Mouse (Mus musculus): ENCODE measurements around the gene Olfr432.
"Not testable (repeated sequence)": the region's sequence is repeated elsewhere in the genome, so short reads cannot be mapped to it uniquely, and the experiment has no call there.

Olfr432 gene

DNA sequence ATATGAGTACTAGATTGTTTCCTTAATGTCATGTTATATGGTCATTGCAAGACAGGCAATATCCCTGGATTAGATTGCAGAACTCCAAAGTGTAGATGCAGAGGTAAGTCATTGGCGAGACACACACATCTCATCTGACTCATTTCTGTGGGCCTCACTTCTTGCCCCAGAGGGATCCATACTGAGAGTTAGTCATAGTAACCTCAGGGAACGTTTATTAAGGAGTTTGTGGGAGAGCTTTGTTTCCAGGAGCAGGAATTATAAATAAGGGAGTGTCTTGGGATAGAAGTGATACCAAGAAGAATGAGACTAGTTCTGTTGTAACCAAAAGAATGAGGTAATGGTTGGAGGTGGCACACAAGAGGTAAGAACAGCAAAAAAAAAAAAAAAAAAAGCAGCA is at the start of gene Olfr432:
Gene Olfr432, plus strand, starts transcription at position 313 of the 400 bp plus-strand sequence.
- in situ Hi-C loops (cut with MboI, MseI): no loop called here

DNA sequence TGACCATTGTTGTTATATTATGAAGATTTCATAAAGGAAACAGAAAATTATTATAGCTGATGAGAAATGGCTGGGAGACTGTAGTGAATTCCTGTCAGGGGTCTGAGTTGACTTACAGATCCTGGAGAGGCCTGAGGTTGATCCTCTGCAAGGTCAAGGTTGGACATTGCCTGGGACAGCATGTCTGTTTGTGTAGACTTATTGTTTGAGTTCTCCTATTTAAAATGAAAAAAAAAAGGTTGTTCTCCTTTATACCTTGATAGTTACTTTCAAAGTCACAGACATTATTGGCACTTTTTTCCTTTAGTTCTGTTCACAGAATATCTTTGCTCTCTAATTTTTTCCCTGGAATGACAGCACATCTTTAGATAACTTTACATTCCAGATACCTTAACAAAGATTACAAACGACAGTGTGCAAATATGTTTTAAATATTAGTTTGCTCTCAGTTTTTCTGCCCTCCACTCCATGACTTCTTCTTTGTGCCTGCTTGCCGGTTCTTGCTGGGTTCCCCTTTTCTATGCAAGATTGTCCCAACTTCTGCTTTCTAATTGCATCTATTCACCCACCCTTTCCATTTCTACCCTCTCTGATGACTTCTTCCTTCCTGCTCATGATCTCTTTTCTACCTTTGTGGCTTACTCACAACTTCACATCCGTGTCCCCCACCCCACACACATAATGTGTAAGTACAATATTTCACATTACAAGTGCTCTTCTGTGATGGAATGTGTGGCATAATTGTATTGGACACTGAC is 44.5 kb upstream of the Olfr432 start:
- in situ Hi-C loops (cut with MboI, MseI): loop anchor here (5.0 kb wide), 1 partner anchor 112 kb away; no protein-coding TSS in a partner anchor

DNA sequence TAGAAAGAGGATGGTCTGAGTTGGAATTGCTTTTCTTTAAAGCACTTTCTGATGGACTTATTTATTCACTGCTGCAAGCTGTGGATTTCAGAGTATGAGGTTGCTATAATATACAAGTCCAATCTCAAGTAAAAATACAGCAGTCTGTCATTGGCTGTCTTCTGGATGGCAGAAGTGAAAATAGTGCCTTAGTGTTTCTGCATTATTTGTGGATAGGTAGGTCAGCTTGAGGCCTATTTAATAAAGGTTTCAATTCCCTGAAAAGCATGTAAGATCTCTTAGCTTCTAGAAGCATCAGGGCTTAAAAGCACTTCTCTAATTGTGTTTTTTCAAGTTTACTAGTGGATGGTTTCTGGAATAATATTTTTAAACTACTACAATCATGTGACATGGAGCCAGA is 42.0 kb upstream of the Olfr432 start:
- in situ Hi-C loops (cut with MboI, MseI): loop anchor here (5.0 kb wide), 1 partner anchor 115 kb away; no protein-coding TSS in a partner anchor

DNA sequence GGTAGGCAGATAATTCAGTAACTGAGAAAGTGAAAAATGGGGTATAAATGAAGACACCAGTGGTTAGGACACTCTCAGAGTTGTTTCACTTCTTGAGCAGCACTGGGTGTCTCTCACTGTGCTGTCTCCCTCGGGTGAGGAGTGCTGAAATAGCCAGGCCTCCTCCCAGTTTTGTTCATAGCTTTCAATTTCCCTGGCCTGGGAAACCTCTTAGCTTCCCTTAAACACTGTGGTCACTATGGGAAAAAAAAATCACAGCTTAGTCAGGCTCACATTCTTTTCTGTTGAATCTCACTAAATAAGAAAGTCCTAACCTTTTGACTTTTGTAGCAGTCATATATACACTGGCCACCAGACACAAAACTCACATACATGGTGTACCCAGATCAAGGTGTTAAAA is 17.3 kb upstream of the Olfr432 start, which contains the start of gene Ifi205:
Gene Ifi205, minus strand, starts transcription at position 113 of the 400 bp plus-strand sequence.
- in situ Hi-C loops (cut with MboI, MseI): no loop called here

DNA sequence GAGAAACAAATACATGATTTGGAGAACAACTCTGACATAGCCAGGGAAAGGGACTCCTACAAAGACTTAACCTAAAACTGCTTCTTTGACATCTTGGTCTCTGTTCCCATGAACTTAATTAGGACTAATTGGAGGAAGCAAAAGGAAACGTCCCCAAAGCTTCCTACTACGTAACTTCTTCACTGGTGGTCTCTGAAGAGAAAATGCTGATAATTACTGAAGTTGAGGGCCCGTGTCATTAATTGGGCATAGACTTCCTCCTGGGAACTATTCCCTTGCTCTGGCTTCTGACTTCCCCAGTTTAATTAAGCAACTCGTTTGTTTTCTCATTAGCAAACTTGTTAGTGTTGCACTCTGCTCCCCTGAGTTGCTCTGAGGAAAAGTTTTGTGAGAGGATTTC is 13.2 kb upstream of the Olfr432 start:
- in situ Hi-C loops (cut with MboI, MseI): no loop called here

DNA sequence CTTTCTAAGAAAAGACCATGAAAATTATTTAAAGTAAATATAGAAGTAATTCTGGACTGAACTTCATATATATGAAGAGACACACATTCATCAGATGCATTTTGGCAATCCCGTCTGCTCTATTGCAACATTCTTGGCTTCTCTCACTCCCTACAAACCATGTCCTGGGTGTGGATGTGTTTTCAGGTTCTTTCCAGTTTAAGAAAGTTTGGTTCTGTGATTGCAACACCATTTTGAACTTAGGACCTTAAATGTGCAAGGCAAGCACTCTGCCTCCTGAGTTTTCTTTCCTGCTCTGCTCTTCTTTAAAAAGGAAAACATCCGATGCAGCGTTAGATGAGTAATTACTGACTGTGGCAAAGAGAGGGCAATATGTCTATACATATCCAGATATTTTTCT is 10.5 kb upstream of the Olfr432 start:
- in situ Hi-C loops (cut with MboI, MseI): no loop called here

DNA sequence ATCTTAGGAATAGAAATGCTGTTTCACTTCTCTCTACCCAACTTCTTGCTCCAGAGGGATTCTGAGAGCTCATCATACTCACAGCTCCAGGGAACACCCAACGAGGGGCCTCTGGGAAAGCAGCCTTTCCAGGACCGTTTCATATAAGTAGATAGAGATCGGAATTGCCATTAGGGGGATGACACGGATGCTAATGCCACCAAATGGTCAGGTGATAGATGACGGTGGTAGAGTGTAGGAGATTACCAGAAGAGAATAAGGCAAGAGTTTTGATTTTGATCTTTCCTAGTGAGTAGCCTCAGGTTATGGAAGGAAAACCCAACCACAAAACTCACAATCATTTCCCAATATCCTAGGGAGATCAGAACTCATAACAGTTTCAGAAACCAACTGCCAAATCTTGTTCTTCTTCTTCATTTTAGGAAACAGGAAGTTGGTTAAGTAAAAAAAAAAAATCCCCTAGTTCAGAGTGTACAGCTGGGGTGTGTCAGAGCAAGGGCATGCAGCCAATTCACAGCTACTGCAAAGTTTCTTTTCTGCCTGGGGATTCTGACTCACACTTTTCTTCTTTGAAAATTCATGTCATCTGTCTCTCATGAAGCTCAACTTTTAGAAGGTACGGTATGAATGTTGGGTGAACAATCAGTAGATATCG is 8.4 kb upstream of the Olfr432 start, which contains the start of gene Olfr433:
Gene Olfr433, plus strand, starts transcription at position 183 of the 655 bp plus-strand sequence.
- in situ Hi-C loops (cut with MboI, MseI): no loop called here

DNA sequence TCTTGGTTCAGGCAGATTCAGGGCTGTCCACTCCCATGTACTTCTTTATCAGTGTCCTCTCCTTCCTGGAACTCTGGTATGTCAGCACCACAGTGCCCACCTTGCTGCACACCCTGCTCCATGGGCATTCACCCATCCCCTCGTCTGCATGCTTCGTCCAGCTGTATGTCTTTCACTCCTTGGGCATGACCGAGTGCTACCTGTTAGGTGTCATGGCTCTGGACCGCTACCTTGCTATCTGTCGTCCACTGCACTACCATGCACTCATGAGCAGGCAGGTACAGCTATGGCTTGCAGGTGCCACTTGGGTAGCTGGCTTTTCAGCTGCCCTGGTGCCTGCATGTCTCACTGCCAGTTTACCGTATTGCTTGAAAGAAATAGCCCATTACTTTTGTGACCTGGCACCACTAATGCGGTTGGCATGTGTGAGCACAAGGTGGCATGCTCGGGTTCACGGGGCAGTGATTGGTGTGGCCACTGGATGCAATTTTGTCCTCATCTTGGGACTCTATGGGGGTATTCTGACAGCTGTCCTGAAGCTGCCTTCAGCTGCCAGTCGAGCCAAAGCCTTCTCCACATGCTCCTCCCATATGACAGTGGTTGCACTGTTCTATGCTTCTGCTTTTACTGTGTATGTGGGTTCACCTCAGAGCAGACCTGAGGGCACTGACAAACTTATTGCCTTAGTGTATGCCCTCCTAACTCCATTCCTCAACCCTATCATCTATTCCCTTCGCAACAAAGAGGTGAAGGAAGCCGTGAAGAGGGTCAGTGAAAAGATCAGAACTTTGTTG is 6.7 kb upstream of the Olfr432 start:
- in situ Hi-C loops (cut with MboI, MseI): not testable (repeated sequence)

DNA sequence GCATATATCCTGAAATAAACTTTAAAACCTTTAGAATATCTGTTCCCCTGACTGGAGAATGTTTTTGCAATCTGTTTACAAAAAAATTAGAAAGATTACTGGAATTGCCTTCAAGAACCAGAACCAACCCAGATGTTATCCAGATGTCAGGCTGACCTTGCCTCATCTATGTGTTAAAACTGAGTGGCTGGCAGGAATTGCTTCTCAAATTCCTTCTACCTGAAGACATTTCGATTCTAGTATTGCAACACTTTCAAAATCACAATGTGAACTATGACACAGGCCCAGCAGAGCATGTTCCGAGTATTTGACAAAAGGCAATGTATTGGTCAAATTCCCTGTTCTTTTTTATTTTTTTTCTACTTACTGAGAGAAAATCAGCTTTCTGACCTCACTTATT is 4.6 kb upstream of the Olfr432 start:
- in situ Hi-C loops (cut with MboI, MseI): no loop called here

DNA sequence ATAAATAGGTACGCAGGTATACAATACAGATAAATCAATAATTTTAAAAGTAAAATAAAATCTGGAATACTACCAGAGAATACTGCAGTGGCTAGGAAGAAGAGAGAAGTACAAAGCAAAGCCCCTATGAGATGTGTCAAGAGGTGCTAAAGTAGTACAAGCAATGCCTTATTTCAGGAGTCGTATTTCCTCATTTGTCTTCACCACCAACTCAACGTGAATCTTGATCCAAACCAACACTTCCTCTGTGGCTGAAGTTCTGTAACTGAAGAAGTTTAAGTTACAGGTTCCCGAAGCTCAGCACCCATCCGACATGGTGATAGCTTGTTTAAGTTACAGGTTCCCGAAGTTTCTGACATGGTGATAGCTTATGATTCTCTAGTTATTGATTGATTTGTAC is 778 bp upstream of the Olfr432 start:
- in situ Hi-C loops (cut with MboI, MseI): not testable (repeated sequence)

DNA sequence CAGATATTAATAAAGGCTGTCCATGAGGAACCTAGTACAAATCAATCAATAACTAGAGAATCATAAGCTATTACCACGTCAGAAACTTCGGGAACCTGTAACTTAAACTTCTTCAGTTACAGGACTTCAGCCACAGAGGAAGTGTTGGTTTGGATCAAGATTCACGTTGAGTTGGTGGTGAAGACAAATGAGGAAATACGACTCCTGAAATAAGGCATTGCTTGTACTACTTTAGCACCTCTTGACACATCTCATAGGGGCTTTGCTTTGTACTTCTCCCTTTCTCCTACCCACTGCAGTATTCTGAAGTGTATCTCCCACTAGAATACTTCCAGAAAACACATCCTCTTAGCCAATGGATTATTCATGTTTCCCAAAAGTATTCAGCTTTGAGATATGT is 352 bp downstream of the Olfr432 start:
- in situ Hi-C loops (cut with MboI, MseI): not testable (repeated sequence)

DNA sequence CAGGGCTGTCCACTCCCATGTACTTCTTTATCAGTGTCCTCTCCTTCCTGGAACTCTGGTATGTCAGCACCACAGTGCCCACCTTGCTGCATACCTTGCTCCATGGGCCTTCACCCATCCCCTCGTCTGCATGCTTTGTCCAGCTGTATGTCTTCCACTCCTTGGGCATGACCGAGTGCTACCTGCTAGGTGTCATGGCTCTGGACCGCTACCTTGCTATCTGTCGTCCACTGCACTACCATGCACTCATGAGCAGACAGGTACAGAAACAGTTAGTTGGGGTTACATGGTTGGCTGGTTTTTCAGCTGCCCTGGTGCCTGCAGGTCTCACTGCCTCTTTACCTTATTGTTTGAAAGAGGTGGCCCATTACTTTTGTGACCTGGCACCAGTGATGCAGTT is 1.5 kb downstream of the Olfr432 start:
- in situ Hi-C loops (cut with MboI, MseI): no loop called here

DNA sequence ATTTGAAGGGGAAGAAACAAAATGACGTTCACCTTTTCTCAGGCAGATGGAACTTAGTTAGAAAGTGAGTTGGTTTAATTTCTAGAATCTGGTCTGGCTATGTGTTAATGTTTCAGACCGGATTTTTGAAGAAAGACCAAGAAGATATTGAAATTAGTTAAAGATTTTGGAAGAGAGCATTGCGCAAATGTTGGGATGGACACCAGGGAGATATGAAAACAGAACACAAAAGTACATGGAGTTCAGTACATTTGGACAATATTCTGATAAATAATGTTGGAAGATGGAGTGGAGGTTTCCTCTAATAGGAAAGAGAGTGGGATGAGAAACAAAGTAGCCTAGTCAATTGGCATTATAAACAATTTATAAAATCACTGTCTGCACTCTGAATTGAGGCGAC is 2.5 kb downstream of the Olfr432 start:
- in situ Hi-C loops (cut with MboI, MseI): no loop called here

DNA sequence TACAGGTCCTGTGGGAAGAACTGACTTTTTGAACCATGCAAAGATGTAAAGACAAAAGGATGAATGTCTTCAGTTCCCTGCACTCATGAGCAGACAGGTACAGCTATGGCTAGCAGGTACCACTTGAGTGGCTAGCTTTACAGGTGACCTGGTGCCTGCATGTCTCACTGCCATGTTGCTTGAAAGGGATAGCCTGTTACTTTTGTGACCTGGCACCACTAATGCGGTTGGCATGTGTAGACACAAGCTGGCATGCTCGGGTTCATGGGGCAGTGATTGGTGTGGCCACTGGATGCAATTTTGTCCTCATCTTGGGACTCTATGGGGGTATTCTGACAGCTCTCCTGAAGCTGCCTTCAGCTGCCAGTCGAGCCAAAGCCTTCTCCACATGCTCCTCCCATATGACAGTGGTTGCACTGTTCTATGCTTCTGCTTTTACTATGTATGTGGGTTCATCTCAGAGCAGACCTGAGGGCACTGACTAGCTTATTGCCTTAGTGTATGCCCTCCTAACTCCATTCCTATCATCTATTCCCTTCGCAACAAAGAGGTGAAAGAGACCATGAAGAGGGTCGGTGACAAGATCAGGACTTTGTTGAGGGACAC is 3.0 kb downstream of the Olfr432 start:
- in situ Hi-C loops (cut with MboI, MseI): no loop called here

DNA sequence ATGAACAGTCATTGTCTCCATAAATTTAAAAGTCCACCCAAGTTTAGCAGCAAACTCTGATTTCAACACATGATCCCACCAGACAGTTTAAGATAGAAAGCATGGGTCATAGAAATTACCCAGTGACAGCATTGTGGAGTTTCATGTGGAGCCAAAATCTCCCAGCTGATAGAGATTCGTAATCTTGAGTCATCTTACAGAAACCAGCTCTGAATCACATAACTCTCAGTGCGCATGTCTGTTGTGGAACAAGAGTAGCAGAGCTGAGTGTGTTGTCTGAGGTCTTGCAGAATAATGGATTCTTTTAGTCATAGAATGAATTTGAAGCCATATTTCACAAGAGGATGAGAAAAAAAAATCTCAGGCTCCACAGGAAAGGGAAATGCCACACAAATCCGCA is 4.0 kb downstream of the Olfr432 start:
- in situ Hi-C loops (cut with MboI, MseI): no loop called here

DNA sequence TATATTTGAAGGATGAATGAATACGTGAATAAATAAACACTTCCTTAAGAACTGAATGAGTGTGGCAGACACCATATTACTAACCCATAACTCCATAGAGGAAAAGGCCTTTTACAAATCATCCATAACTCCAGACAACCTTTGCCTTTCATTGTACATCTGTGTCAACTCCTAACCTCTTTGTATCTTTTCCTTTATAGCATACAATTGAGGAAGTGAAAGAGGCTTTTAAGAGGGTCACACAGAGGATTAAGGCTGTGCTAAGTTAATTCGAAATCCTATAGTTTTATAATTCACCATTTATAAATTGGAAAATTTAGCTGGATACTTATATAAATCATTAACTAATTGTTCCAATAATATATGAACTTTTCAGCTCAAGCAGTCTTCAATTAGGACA is 6.2 kb downstream of the Olfr432 start:
- in situ Hi-C loops (cut with MboI, MseI): no loop called here

DNA sequence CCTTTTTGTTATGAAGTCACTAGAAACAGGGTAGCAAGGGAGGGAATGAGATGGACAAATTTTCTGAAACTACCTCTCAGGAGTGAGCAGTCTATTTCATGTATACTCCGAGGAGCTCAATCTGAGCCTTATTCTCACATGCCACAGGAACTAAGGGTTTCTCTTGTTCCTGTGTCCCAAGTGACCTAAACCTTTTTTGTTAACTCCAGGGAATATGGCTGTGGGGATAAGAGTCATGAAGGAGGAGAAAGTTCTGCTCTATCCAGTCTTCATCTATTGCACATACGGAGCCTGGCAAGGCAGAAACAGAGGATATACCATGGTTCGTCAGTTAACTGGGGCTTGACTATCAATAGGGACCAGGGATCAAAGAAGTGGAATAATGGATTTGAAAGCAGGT is 17.3 kb downstream of the Olfr432 start, which contains the start of gene Olfr430:
Gene Olfr430, plus strand, starts transcription at position 301 of the 400 bp plus-strand sequence.
- in situ Hi-C loops (cut with MboI, MseI): no loop called here

DNA sequence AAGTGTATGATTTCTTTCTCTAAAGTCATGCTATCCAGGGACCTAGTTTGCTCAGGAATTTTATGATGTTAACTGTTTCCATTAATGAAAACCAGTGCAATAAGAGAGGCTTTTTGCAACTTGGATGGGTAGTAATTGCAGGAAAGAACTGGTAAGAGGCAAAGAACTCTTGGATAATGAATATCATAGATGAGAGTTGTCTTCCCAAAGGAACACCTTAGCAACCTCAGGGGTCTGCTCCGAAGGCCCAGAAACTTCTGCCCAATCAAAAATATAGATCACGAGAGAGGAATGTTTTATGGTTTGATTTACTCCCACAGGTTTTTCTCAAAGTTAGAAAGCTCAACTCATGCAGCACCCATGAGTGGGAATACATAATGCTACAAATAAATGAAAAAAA is 35.0 kb downstream of the Olfr432 start, which contains the start of gene Olfr429:
Gene Olfr429, plus strand, starts transcription at position 301 of the 400 bp plus-strand sequence.
- in situ Hi-C loops (cut with MboI, MseI): no loop called here

DNA sequence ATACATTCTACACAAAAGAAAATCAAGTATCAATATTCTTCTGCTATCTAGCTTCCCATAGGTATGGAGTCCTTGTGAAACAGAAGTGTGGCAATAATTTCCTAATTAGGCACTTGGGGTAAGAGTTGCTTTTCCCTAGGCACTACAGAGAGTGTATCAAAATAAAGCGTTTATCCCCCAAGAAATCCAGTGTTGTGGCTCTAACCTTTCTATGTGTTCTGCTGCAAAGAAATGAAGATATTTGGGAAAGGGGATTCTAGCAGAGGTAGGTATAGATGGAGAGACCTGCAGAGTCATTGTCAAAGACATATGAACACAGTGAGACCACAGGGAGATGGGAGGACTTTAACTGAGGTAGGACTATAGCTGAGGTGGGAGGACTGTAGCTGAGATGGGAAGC is 47.6 kb downstream of the Olfr432 start, which contains the start of gene Olfr427:
Gene Olfr427, plus strand, starts transcription at position 301 of the 400 bp plus-strand sequence.
- in situ Hi-C loops (cut with MboI, MseI): no loop called here

DNA sequence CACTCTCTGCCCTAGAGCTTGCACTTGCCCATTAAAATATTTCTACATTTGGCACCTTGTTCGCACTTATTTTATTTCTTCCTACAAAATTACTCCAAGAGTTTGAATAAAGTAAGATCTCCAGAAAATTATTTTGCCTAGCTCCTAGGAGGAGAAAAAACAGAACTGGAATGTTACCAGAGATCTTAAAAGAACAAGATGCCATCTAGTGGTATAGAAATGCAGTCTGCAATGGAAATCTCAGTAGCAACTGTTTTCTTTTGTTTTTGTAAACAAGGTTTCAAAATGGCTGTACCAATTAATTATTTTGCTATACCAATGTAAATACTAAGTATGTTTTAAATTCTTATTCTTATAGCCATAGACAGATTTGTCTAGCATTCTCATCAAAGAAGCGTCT is 54.7 kb downstream of the Olfr432 start:
- in situ Hi-C loops (cut with MboI, MseI): loop anchor here (25.0 kb wide), 1 partner anchor 641 kb away; no protein-coding TSS in a partner anchor
